Mouse (Mus musculus) testis, adult 2 months (tissue): ENCODE measurements around the gene Ephb4.

Experiments used
- CTCF ChIP-seq: fragments of 200-500 bp; IDR thresholded peaks from 2 replicates; pipeline ENCODE4 v1.5.1; 2012; ENCODE audit warnings: low read depth, mild to moderate bottlenecking, inconsistent platforms, low read length, moderate library complexity; ENCODE audit not compliant: control insufficient read depth, insufficient read depth, insufficient replicate concordance
- POLR2A ChIP-seq: fragments of 200-500 bp; IDR thresholded peaks from 2 replicates; pipeline ENCODE4 v1.6.1; 2012; ENCODE audit warnings: low read depth, mild to moderate bottlenecking, inconsistent platforms, low read length, moderate library complexity; ENCODE audit not compliant: control insufficient read depth

DNA sequence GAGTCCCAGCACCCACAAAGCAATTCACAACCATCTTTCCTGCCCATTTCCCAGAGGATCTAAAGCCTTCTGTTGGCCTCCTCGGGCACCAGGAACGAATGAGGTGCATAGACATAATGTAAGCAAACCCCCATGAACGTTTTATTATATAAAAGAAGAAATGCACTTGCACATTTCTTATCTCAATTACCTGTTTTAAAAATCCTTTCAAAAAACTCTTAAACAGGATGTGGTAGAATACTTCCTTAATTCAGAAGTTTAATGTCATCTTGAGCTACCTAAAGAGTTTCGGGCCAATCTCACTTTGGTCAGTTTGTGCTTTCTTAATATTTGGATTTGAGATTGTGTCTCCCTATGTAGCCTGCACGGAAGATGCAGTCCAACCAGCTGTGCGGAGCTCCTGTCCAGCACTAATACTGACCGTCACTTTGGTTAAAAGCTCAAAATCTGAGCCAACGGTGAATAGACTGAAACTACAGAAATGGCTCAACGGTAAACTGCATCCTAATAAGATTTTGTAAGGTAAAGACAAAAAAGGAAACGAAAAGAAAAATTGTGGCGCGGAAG lies 43.4 kb upstream of the Ephb4 start:
- TF ChIP-seq CTCF = no peak
- TF ChIP-seq POLR2A = no peak
